Mouse (Mus musculus) kidney, embryonic 16.5 days (tissue): ENCODE data around the gene Trip10. TPM values are rescaled to one million over a fixed set of nuclear protein-coding genes. Genes with fewer than 3 reads are reported as not detected.
A peak's percentile ranks its signal among the peaks of the same experiment; 100 is the strongest.

Source experiments
- ATAC-seq: fragments of 200-750 bp; cut with Nextera tagmentation; 2 replicates; pipeline ENCODE4 v1.8.0; 2017; ENCODE audit warnings: moderate TSS enrichment; ENCODE audit not compliant: low FRiP score, low TSS enrichment
- H3K27ac ChIP-seq: fragments of 300-500 bp; sonication (generic); 2 replicates; pipeline ENCODE4 v1.5.1; 2014; ENCODE audit warnings: low read length
- H3K27me3 ChIP-seq: fragments of 300-500 bp; sonication (generic); 2 replicates; pipeline ENCODE4 v1.6.1; 2014; ENCODE audit warnings: low read length, control low read depth, mixed read lengths; ENCODE audit not compliant: insufficient read depth
- H3K36me3 ChIP-seq: fragments of 300-500 bp; sonication (generic); 2 replicates; pipeline ENCODE4 v1.6.1; 2014; ENCODE audit warnings: low read length, control low read depth, mixed read lengths; ENCODE audit not compliant: insufficient read depth
- H3K4me1 ChIP-seq: fragments of 300-500 bp; sonication (generic); 2 replicates; pipeline ENCODE4 v1.6.1; 2014; ENCODE audit warnings: low read length, control low read depth, mixed read lengths; ENCODE audit not compliant: insufficient read depth
- H3K4me2 ChIP-seq: fragments of 300-500 bp; sonication (generic); replicated peaks from 2 replicates; pipeline ENCODE4 v1.6.1; 2014; ENCODE audit warnings: low read depth, low read length
- H3K4me3 ChIP-seq: fragments of 300-500 bp; sonication (generic); 2 replicates; pipeline ENCODE4 v1.5.1; 2014; ENCODE audit warnings: mild to moderate bottlenecking, low read length
- H3K9ac ChIP-seq: fragments of 300-500 bp; sonication (generic); replicated peaks from 2 replicates; pipeline ENCODE4 v1.6.1; 2014; ENCODE audit warnings: low read length
- H3K9me3 ChIP-seq: fragments of 300-500 bp; sonication (generic); 2 replicates; pipeline ENCODE4 v1.6.1; 2016; ENCODE audit warnings: low read length, control low read depth
- WGBS: fragments of 180-500 bp; shearing (Covaris S2); extraction: QIAGEN DNeasy Blood & Tissue Kit; methylation state at CpG from one replicate; pipeline ENCODE4 v1.1.7; 2014; 5-methylcytosine and 5-hydroxymethylcytosine counted together
- polyA plus RNA-seq: library from polyadenylated mRNA; unstranded; fragments of >200 nt; fragmentation: Nextera tagmentation; extraction: Ambion mirVana; gene quantifications from 2 replicates; pipeline ENCODE4 v1.2.1, GENCODE M21; 2015

The Trip10 gene
- polyA plus RNA-seq, 1 experiment from 2014 or later, result 52.6 TPM

GRCm38 (mm10) chr17:57234254-57234928, 14.9 kb upstream of the Trip10 start:
- peak overlapping the region; percentile 72 for H3K27ac ChIP-seq
- 75% methylated on average over 12 of the region's 12 CpGs for WGBS
- ATAC-seq, result peak; percentile 52; the same call in 1 of the 2 replicates

GRCm38 (mm10) chr17:57235803-57236202, 13.5 kb upstream of the Trip10 start:
- no peaks in the 10 kb centered on the region for H3K9me3 ChIP-seq
- no peak overlapping the region for H3K27ac ChIP-seq
- 0 out of 2 replicates have a peak, but pooled peaks cover 5% of the 10 kb centered on the region for H3K4me1 ChIP-seq
- no peak overlapping the region for H3K4me2 ChIP-seq
- 90% methylated on average over 5 of the region's 5 CpGs for WGBS
- H3K9ac ChIP-seq, result no peak overlapping the region
- H3K27me3 ChIP-seq, result no peaks in the 10 kb centered on the region
- peaks cover 42% of the 10 kb centered on the region for H3K36me3 ChIP-seq
- no peak overlapping the region for H3K4me3 ChIP-seq
- ATAC-seq, result no peak

More at GRCm38 (mm10) chr17:57234254-57234928, 14.9 kb upstream of the Trip10 start:
- Histone ChIP-seq H3K4me2 (peak overlapping the region; percentile 10; the same call in 1 of the 2 replicates), H3K4me3 (peak overlapping the region; percentile 24), H3K9ac (peak overlapping the region; percentile 24; the same call in 1 of the 2 replicates), H3K9me3 (no peaks in the 10 kb centered on the region), H3K27me3 (no peaks in the 10 kb centered on the region), H3K36me3 (peaks cover 42% of the 10 kb centered on the region), H3K4me1 (0 out of 2 replicates have a peak, but pooled peaks cover 5% of the 10 kb centered on the region)

- no peak overlapping the region for H3K4me2 ChIP-seq
- no peaks in the 10 kb centered on the region for H3K9me3 ChIP-seq
- 90% methylated on average over 9 of the region's 9 CpGs for WGBS
- H3K36me3 ChIP-seq, result peaks cover 50% of the 10 kb centered on the region
- no peaks in the 10 kb centered on the region for H3K27me3 ChIP-seq
- no peak overlapping the region for H3K27ac ChIP-seq
- H3K4me1 ChIP-seq, result no peaks in the 10 kb centered on the region
- no peak overlapping the region for H3K4me3 ChIP-seq
- no peak overlapping the region for H3K9ac ChIP-seq
- no peak for ATAC-seq
Measured at GRCm38 (mm10) chr17:57237181-57237580, 12.1 kb upstream of the Trip10 start.

GRCm38 (mm10) chr17:57243650-57244370, 5.4 kb upstream of the Trip10 start:
- Histone ChIP-seq H3K27me3 (no peaks in the 10 kb centered on the region), H3K4me3 (no peak overlapping the region), H3K4me2 (no peak overlapping the region), H3K36me3 (peaks cover 17% of the 10 kb centered on the region), H3K27ac (no peak overlapping the region), H3K9ac (no peak overlapping the region), H3K9me3 (no peaks in the 10 kb centered on the region), H3K4me1 (peaks cover 14% of the 10 kb centered on the region)
- 69% methylated on average over 10 of the region's 10 CpGs for WGBS
- no peak for ATAC-seq

GRCm38 (mm10) chr17:57245311-57245929, 3.8 kb upstream of the Trip10 start:
- no peak overlapping the region for H3K27ac ChIP-seq
- H3K9ac ChIP-seq, result no peak overlapping the region
- no peaks in the 10 kb centered on the region for H3K27me3 ChIP-seq
- H3K9me3 ChIP-seq, result no peaks in the 10 kb centered on the region
- WGBS, result 88% methylated on average over 10 of the region's 10 CpGs
- H3K4me3 ChIP-seq, result no peak overlapping the region
- H3K4me2 ChIP-seq, result no peak overlapping the region
- ATAC-seq, result no peak
- H3K36me3 ChIP-seq, result peaks cover 17% of the 10 kb centered on the region
- H3K4me1 ChIP-seq, result peaks cover 16% of the 10 kb centered on the region

GRCm38 (mm10) chr17:57246663-57247392, 2.4 kb upstream of the Trip10 start:
- Histone ChIP-seq H3K4me3 (peak overlapping the region; percentile 80), H3K36me3 (peaks cover 13% of the 10 kb centered on the region), H3K9ac (peak overlapping the region; percentile 87), H3K27ac (peak overlapping the region; percentile 95), H3K27me3 (no peaks in the 10 kb centered on the region), H3K4me2 (peak overlapping the region; percentile 66), H3K9me3 (no peaks in the 10 kb centered on the region), H3K4me1 (peaks cover 18% of the 10 kb centered on the region)
- ATAC-seq, result peak; percentile 2; the same call in 1 of the 2 replicates
- 3% methylated on average over 18 of the region's 18 CpGs for WGBS

- WGBS, result under 1% methylated on average over 46 of the region's 46 CpGs
- ATAC-seq, result peak; percentile 92
- Histone ChIP-seq H3K36me3 (peaks cover 7% of the 10 kb centered on the region; the same call in 1 of the 2 replicates), H3K27ac (peak overlapping the region; percentile 95), H3K4me2 (peak overlapping the region; percentile 95), H3K9me3 (no peaks in the 10 kb centered on the region), H3K9ac (peak overlapping the region; percentile 87), H3K4me3 (peak overlapping the region; percentile 87), H3K27me3 (no peaks in the 10 kb centered on the region), H3K4me1 (peaks cover 18% of the 10 kb centered on the region)
Measured at GRCm38 (mm10) chr17:57247393-57248200, 1.7 kb upstream of the Trip10 start.

- H3K4me1 ChIP-seq, result peaks cover 18% of the 10 kb centered on the region
- peak within 1 kb of the TSS; percentile 87 for H3K4me3 ChIP-seq
- peak within 1 kb of the TSS; percentile 95 for H3K27ac ChIP-seq
- peaks cover 4% of the 10 kb centered on the region for H3K36me3 ChIP-seq
- ATAC-seq, result peak; percentile 71
- H3K9me3 ChIP-seq, result no peaks in the 10 kb centered on the region
- no peaks in the 10 kb centered on the region for H3K27me3 ChIP-seq
- H3K9ac ChIP-seq, result peak within 1 kb of the TSS; percentile 87
- H3K4me2 ChIP-seq, result peak within 1 kb of the TSS; percentile 95
- WGBS, result under 1% methylated on average over 12 of the region's 12 CpGs
Measured at GRCm38 (mm10) chr17:57248201-57248699, 1.0 kb upstream of the Trip10 start, which contains the start of gene Gpr108. Gpr108 (minus strand) TSS chr17:57248446.
